Mouse (Mus musculus): ENCODE measurements at regions not wholly inside any gene's neighbourhood (a gene's known extent, or its start where the extent isn't known, plus 50 kb on each side); places are given as distances from the start of the nearest gene placed in this dataset.

- DNase-seq: no peak
Measured at GRCm38 (mm10) chr8:127994898-127995297, 363.5 kb upstream of the Nrp1 start.

GRCm38 (mm10) chr8:127995490-127995889, 362.9 kb upstream of the Nrp1 start:
- peak; percentile 53 for DNase-seq

GRCm38 (mm10) chr8:128002386-128002785, 356.0 kb upstream of the Nrp1 start:
- DNase-seq: no peak

- no peak for DNase-seq
Measured at GRCm38 (mm10) chr8:128002806-128003205, 355.6 kb upstream of the Nrp1 start.

DNA sequence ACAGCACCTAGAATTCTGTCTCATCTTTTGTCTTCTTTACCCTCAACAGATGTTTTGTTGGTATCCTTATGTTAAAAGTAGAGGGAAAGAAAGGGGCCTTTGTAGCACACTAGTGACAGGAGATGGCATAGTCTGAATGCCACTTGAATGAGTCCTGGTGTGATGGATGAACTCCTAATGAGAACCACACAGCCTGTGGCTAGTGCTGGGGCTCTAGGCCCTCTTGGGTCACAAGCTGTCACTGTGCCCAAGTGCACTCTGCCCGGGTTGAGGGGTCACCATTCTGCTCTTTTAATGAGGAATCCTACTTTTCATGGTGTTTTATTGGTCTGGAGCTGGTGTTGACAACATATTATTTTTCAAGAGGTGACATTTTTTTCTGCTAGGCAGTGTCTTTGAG, 355.0 kb upstream of the Nrp1 start:
- no peak for DNase-seq

- DNase-seq: no peak
Measured at GRCm38 (mm10) chr8:128003881-128004286, 354.5 kb upstream of the Nrp1 start.

DNA sequence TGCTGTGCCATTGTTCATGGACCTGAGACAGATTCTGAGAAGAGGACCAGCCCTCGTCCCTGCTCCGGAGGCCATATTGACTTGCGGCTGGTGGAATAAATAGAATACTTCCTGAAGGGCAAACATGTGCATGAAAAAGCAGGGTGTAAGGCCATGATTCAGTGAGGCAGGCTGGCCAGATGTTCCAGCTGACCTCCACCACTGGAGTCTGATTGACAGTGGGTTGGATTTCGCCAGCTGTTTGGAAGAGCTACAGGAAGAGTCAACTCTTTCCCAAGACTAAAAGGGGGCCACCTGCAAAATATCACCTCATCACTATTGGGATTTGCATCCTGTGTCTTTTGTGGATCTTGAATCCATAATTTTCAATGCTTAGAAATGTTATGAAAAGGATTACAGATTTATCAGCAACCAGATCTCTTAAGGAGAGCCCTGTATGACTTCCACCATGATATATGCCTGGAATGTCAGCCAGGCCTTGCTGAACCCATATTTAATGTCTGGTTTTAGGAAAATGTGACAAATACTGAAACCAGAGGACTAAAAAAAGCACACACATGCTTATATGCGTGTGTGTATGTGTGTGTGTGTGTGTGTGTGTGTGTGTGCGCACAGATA, 348.9 kb upstream of the Nrp1 start:
- no peak for DNase-seq

DNA sequence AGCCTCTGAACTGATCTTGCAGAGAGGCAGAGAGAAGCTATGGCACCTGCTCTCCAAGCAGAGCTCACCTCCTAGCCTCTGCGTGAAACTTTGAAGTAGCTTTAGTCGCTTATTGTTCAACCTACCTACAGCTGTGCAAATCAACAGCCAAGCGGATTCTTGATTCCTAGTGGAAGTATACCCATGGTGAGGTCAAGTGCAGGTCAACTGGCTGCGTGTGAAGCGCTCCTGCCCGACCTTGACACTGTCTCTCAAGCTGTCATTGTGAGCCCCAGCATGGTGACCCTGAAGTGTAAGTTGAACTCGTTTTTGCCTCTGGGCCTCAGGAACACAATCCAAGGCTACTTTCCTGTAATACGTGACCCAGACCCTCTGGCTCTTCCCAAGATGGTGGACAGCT, 341.2 kb upstream of the Nrp1 start:
- no peak for DNase-seq

GRCm38 (mm10) chr8:128023661-128024060, 334.7 kb upstream of the Nrp1 start:
- DNase-seq: no peak

DNA sequence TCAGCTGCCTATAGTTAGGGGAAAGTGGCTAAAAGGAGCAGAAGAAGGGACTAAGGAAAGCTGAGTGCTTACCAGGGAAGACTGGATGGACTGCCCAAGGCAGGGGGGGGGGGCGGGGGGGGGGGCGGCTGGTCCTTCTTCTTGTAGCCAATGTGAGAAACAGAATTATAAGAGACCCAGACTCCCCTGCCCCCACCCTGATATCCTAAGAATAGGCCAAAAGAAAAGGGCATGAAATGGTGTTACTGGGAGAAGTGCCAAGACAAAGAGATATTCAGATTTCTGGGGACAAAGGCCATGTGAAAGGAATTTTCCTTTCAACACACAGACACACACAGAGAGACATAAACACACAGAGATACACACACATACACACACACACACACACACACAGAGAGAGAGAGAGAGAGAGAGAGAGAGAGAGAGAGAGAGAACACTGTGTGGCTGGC, 333.6 kb upstream of the Nrp1 start:
- peak; percentile 53 for DNase-seq

DNA sequence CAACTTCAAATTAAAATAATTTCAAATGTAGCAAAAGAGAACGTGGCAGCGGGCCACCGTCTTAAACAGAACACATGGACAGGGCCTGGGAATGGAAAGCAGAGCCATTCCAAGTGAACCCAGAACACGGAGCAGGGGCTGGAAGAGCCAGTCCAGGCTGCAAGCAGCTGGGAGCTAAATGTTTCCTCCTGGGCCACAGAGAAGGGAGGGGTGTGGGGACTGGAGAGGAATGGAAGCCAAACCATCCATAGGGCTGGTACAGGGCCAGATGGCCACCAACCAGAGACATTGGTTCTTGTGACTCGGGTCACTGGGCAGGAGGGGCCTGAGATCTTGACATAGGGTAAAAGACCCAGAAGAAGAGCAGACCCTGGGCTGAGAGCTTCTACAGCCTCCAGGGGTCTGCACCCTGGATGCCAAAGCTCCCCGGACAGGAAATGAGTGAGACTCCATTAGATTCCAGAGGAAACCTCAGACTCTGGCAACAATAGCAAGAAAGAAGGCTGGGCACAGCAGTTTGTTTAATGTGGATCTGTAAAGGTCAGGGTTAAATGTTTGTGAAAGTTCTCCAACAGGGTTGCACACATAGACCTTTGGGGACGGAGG, 333.1 kb upstream of the Nrp1 start:
- DNase-seq: peak; percentile 72

DNA sequence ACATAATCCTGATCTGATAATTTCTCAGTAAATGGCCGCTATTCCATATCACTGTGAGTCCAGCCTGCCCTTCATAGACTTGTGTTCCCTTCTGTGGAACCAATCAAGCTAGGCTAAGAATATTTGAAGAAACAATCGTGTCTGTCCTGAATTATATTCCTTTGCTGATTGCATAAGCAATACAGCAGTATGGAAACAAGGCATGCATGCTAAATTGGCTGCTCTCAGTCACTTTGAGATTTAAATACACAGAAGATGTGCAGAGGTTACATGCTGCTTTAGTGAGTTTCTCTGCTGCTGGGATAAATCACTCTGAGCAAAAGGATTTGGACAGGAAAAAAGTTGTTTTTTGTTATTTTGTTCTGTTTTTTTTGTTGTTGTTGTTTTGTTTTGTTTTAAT, 331.4 kb upstream of the Nrp1 start:
- no peak for DNase-seq

GRCm38 (mm10) chr8:128030335-128031280, 327.8 kb upstream of the Nrp1 start:
- peak; percentile 23 for DNase-seq

DNA sequence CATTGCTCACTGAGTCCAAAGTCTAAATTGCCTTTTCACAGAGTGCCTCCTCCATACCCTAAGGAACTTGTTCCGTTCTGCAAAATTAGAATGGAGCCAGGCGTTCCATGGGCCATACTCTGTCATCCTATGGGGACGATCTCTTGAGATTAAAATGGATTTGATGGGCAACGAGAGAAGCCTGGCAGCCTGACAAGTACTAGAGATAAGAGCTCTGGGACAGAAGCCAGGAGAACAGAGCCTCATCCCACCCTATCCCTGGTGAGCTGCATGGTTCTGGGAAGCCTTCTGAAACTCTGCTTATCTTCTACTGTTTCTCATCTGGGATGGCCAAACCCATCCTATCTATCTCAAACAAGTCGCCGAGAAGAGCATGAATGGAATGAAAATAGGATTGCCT, 324.3 kb upstream of the Nrp1 start:
- peak; percentile 70 for DNase-seq

GRCm38 (mm10) chr8:128035672-128036071, 322.7 kb upstream of the Nrp1 start:
- DNase-seq: no peak

DNA sequence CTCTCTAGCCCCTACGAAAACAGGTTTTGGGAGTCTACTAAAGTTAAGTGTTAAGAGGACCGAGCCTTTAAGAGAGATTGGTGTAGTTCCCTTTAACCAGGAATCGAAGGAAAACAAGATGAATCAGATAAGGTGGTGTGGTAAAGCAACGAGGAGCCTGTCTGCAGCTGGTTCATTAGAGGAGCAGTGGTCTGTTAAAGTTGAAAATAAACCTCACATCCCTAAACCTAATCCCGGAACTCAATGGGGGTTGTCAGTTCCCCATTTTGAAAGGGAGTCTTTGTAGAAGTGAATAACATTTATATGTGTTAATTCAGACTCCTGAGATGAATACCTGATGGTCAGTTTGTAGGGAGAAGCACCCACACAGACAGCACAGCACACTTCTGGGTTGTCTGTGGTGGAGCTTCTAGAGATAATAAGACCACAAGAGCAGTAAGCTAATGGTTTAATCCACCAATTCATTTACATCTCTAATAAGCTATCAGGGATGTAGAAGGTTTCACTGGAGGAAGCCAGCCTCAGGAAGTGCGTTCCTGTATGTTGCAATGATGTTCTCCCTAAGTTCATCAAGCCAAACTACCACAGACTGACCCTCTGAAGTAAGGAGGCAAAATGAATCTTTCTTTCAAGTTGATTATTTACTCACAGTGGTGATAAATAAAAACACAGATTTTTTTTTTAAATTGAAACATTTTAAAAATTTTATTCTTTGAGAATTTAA, 318.9 kb upstream of the Nrp1 start:
- no peak for DNase-seq

DNA sequence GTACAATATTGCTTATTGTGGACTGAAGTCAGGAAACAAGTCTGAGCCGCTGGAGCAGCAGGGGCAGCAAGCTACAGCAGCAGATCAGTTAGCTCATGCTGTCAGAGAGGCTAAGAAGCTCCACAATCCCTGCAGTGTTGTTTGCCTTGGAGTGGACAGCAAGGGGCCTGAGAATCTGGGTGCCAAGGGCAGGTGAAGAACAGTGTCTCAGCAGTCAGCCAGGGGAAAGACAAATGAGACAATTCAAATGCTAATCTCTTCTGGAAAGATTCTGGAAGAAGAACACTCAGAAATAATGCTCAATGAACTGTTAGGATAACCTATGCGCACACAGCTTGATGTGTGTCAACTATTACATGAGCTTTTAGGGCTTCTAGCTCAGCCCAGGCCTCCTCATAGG, 315.5 kb upstream of the Nrp1 start:
- DNase-seq: no peak

GRCm38 (mm10) chr8:128043392-128043791, 315.0 kb upstream of the Nrp1 start:
- no peak for DNase-seq

GRCm38 (mm10) chr8:128056251-128056650, 302.2 kb upstream of the Nrp1 start:
- no peak for DNase-seq

DNA sequence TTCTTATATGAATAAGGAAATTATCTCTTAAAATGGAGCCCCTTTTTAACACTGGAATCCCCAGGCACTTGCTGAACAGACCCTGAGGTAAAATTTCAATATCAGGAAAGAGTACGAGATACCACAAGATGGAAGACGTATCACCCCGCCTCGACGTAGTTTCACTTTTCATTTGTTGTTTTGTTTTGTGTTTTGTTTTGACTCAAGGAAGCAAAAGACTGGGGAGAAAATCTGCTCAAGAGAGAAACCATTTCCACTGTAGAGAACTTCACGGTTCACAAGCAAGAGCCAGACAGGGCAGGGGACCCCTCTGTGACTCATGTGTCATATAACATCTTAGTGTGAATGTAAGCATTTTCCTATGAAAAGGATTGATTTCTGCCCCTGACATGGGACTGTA, 300.6 kb upstream of the Nrp1 start:
- DNase-seq: no peak

DNA sequence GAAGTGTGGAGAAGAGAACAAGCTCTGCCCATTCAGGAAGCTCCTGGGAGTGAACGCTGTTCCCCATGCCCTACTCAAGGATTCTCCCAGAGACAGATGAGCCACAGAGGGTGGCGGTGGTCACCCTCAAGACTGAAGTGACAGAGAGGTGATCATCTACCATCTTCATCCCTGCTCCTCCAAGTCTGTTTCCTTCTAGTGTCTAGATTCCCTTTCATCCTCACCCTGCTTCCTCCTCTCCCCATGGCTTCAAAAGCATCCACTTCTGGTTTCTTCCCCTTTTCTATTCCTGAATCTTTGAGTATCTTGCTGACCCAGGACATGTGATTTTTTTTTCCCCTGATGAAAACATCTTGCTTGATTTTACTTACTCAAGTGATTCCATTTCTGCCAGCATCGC, 298.6 kb upstream of the Nrp1 start:
- no peak for DNase-seq

DNA sequence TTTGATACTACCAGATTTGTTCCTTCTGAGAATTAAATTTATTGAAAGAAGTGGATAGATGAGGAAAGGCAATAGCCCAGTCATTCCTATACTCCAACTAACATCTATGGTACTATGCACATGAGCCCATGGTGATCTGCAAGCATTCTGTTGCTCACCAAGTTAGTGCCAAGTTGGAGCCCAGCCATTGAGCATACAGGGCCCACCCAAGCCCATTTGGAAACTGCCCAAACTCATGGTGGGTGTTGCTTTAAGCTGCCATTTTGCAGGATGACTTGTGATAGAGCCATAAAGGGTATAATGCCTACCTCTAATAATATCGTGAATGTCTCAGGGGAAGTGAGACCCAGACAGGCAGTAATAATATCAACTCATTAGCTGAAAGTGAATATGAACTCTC, 294.2 kb upstream of the Nrp1 start:
- no peak for DNase-seq

GRCm38 (mm10) chr8:128065127-128065526, 293.3 kb upstream of the Nrp1 start:
- DNase-seq: no peak

Measured in lung, postnatal 36 days (tissue).